ENCODE assay signal across 8 mouse cellular contexts in the genomic region with DNA sequence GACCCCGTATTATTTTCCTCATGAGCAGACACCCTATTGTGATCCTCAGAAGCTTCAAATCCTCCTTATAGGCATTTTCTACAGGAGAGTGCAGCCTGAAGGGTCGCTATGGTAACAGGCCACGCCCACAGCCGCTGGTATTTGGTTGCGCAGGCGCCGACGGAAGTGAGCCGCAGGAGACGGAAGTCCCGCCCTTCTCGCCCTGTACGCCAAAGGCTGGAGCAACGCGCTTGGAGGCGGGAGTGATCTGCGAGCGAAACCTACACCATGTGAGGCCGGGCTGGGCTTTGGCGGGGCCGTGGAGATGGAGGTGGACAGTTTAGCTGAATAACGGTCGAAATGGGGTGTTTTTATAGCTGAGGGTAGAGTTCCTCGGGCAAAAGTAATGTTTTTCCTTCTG. TPM values are rescaled to one million over a fixed set of nuclear protein-coding genes. Genes with fewer than 3 reads are reported as not detected.
DNase-seq lines count a peak whose midpoint lies in the region; ATAC-seq lines count a peak whose summit lies in the region.

Gene Snrpd2 (plus strand): TSS at position 97 of the 400 bp plus-strand sequence.

- peak within 1 kb of the TSS; percentile 70 for H3K4me3 ChIP-seq in heart, embryonic 12.5 days
- H3K4me3 ChIP-seq in liver, embryonic 12.5 days = peak within 1 kb of the TSS; percentile 77
- H3K4me3 ChIP-seq in stomach, embryonic 15.5 days (replicated peaks) = peak within 1 kb of the TSS; percentile 65

- peaks cover 18% of the 10 kb centered on the region for H3K4me1 ChIP-seq in heart, embryonic 12.5 days (replicated peaks)
- H3K4me1 ChIP-seq in liver, embryonic 12.5 days = peaks cover 29% of the 10 kb centered on the region
- H3K4me1 ChIP-seq in stomach, embryonic 15.5 days = peaks cover 17% of the 10 kb centered on the region

- H3K9me3 ChIP-seq in heart, embryonic 12.5 days (replicated peaks) = no peaks in the 10 kb centered on the region
- H3K9me3 ChIP-seq in liver, embryonic 12.5 days (replicated peaks) = no peaks in the 10 kb centered on the region
- no peaks in the 10 kb centered on the region for H3K9me3 ChIP-seq in stomach, embryonic 15.5 days

- peak within 1 kb of the TSS; percentile 87 for H3K9ac ChIP-seq in heart, embryonic 12.5 days
- peak within 1 kb of the TSS; percentile 81 for H3K9ac ChIP-seq in liver, embryonic 12.5 days
- H3K9ac ChIP-seq in stomach, embryonic 15.5 days = peak within 1 kb of the TSS; percentile 65

- H3K36me3 ChIP-seq in heart, embryonic 12.5 days = peaks cover 38% of the 10 kb centered on the region
- peaks cover 42% of the 10 kb centered on the region for H3K36me3 ChIP-seq in liver, embryonic 12.5 days
- peaks cover 8% of the 10 kb centered on the region; the same call in 1 of the 2 replicates for H3K36me3 ChIP-seq in stomach, embryonic 15.5 days

- peak within 1 kb of the TSS; percentile 91 for H3K4me2 ChIP-seq in heart, embryonic 12.5 days
- peak within 1 kb of the TSS; percentile 91 for H3K4me2 ChIP-seq in liver, embryonic 12.5 days
- H3K4me2 ChIP-seq in stomach, embryonic 15.5 days = peak within 1 kb of the TSS; percentile 69

- peak; percentile 98 for DNase-seq in CD4-positive helper T cell, adult 2 months (ENCODE audit: low read depth, low spot score)
- peak; percentile 90 for DNase-seq in brain, embryonic 18.5 days (ENCODE audit: low read depth, low spot score)
- DNase-seq in kidney, postnatal 10 days = peak; percentile 100
- peak; percentile 91 to 94 for DNase-seq in natural killer cell, adult 2 months (ENCODE audit: low spot score in 2 of 2)

- no peaks in the 10 kb centered on the region for H3K27me3 ChIP-seq in heart, embryonic 12.5 days (replicated peaks)
- peaks cover 12% of the 10 kb centered on the region; the same call in 1 of the 2 replicates for H3K27me3 ChIP-seq in liver, embryonic 12.5 days (replicated peaks)
- H3K27me3 ChIP-seq in stomach, embryonic 15.5 days (replicated peaks) = no peaks in the 10 kb centered on the region

- peak within 1 kb of the TSS; percentile 66 for H3K27ac ChIP-seq in heart, embryonic 12.5 days (ENCODE audit: poor library complexity, severe bottlenecking)
- peak within 1 kb of the TSS; percentile 84 for H3K27ac ChIP-seq in liver, embryonic 12.5 days
- H3K27ac ChIP-seq in stomach, embryonic 15.5 days = peak within 1 kb of the TSS; percentile 80

- peak; percentile 86 for ATAC-seq in erythroid progenitor cell, adult 5-6 weeks (replicated peaks; ENCODE audit: low FRiP score, poor library complexity, severe bottlenecking)
- peak; percentile 92 for ATAC-seq in heart, embryonic 12.5 days (ENCODE audit: insufficient number of reproducible peaks, low FRiP score)
- peak; percentile 85 for ATAC-seq in liver, embryonic 12.5 days
- peak; percentile 89 for ATAC-seq in stomach, embryonic 15.5 days (ENCODE audit: insufficient read depth, low FRiP score, low read depth)

- under 1% methylated on average over 24 of the region's 24 CpGs for WGBS in heart, embryonic 12.5 days
- under 1% methylated on average over 24 of the region's 24 CpGs for WGBS in liver, embryonic 12.5 days (ENCODE audit: insufficient replicate concordance)
- under 1% methylated on average over 24 of the region's 24 CpGs for WGBS in stomach, embryonic 15.5 days

RNA-seq across cellular contexts. Expression of gene Snrpd2, which starts in this region (rescaled TPM):
- 15.5 and 22.0 TPM in 2 replicates for total RNA-seq in erythroid progenitor cell, adult 5-6 weeks (2015; ENCODE audit: low replicate concordance)
- 5.4 and 15.7 TPM in 2 replicates for total RNA-seq in erythroid progenitor cell, adult 5-6 weeks (2017; ENCODE audit: low replicate concordance)
- polyA plus RNA-seq in heart, embryonic 12.5 days (2016; fragmentation: Nextera tagmentation; extraction: Ambion mirVana) = 101 TPM in 2 replicates
- 97.8 and 98.3 TPM in 2 replicates for polyA plus RNA-seq in liver, embryonic 12.5 days (2016; fragmentation: Nextera tagmentation; extraction: Ambion mirVana)
- polyA plus RNA-seq in stomach, embryonic 15.5 days (2015; fragmentation: Nextera tagmentation; extraction: Ambion mirVana) = 131 and 141 TPM in 2 replicates

Comparison
In these comparisons a context has a peak if more than half of its experiments do, and no peak if none do; other contexts are left out.
1. Peak in every context shown above with its lines: DNase-seq, ATAC-seq, H3K4me3 ChIP-seq and H3K27ac ChIP-seq.